Mouse (Mus musculus) midbrain, embryonic 16.5 days (tissue): ENCODE measurements around the gene Kat6b. TPM values are rescaled to one million over a fixed set of nuclear protein-coding genes. Genes with fewer than 3 reads are reported as not detected.
"Not testable (repeated sequence)": the region's sequence is repeated elsewhere in the genome, so short reads cannot be mapped to it uniquely, and the experiment has no call there.

Experiments used
- ATAC-seq: fragments of 200-750 bp; cut with Nextera tagmentation; 2 replicates; pipeline ENCODE4 v1.8.0; 2017; ENCODE audit warnings: moderate TSS enrichment
- H3K27ac ChIP-seq: fragments of 300-500 bp; sonication (generic); 2 replicates; pipeline ENCODE4 v1.5.1; 2014; ENCODE audit warnings: mild to moderate bottlenecking, low read length, mixed read lengths
- H3K27me3 ChIP-seq: fragments of 300-500 bp; sonication (generic); 2 replicates; pipeline ENCODE4 v1.6.1; 2014; ENCODE audit warnings: low read depth, low read length, mixed read lengths; ENCODE audit not compliant: control insufficient read depth, insufficient read depth
- H3K36me3 ChIP-seq: fragments of 300-500 bp; sonication (generic); 2 replicates; pipeline ENCODE4 v1.6.1; 2014; ENCODE audit warnings: mild to moderate bottlenecking, low read length, moderate library complexity, mixed read lengths; ENCODE audit not compliant: control insufficient read depth, insufficient read depth
- H3K4me1 ChIP-seq: fragments of 300-500 bp; sonication (generic); 2 replicates; pipeline ENCODE4 v1.6.1; 2014; ENCODE audit warnings: mild to moderate bottlenecking, low read length, mixed read lengths; ENCODE audit not compliant: control insufficient read depth, insufficient read depth
- H3K4me2 ChIP-seq: fragments of 300-500 bp; sonication (generic); 2 replicates; pipeline ENCODE4 v1.6.1; 2014; ENCODE audit warnings: mild to moderate bottlenecking, low read length, mixed read lengths
- H3K4me3 ChIP-seq: fragments of 300-500 bp; sonication (generic); 2 replicates; pipeline ENCODE4 v1.5.1; 2014; ENCODE audit warnings: low read depth, mild to moderate bottlenecking, low read length, moderate library complexity, mixed read lengths
- H3K9ac ChIP-seq: fragments of 300-500 bp; sonication (generic); 2 replicates; pipeline ENCODE4 v1.6.1; 2014; ENCODE audit warnings: low read depth, low read length, mixed read lengths
- H3K9me3 ChIP-seq: fragments of 300-500 bp; sonication (generic); replicated peaks from 2 replicates; pipeline ENCODE4 v1.6.1; 2014; ENCODE audit warnings: mild to moderate bottlenecking, low read length, mixed read lengths; ENCODE audit not compliant: control insufficient read depth, poor library complexity, severe bottlenecking
- WGBS: fragments of 180-500 bp; shearing (Covaris S2); extraction: QIAGEN DNeasy Blood & Tissue Kit; methylation state at CpG from one replicate; pipeline ENCODE4 v1.1.7; 2014; 5-methylcytosine and 5-hydroxymethylcytosine counted together
- polyA plus RNA-seq: library from polyadenylated mRNA; unstranded; fragments of >200 nt; fragmentation: Nextera tagmentation; extraction: Ambion mirVana; gene quantifications from 2 replicates; pipeline ENCODE4 v1.2.1, GENCODE M21; 2015

Gene Kat6b
- polyA plus RNA-seq, 1 experiment from 2014 or later = 17.2 TPM

GRCm38 (mm10) chr14:21474593-21475132, 6.6 kb upstream of the Kat6b start:
- not testable (repeated sequence) for H3K4me2 ChIP-seq, H3K27me3 ChIP-seq, H3K4me1 ChIP-seq, ATAC-seq, H3K9me3 ChIP-seq, H3K36me3 ChIP-seq, H3K27ac ChIP-seq, H3K9ac ChIP-seq, H3K4me3 ChIP-seq
- WGBS = 80% methylated on average over 4 of the region's 4 CpGs

- Histone ChIP-seq H3K27ac (no peak overlapping the region), H3K9ac (no peak overlapping the region), H3K4me3 (no peak overlapping the region), H3K4me1 (no peaks in the 10 kb centered on the region), H3K36me3 (no peaks in the 10 kb centered on the region), H3K4me2 (no peak overlapping the region), H3K9me3 (no peaks in the 10 kb centered on the region), H3K27me3 (no peaks in the 10 kb centered on the region)
- no peak for ATAC-seq
- 89% methylated on average over 2 of the region's 2 CpGs for WGBS
Observed at GRCm38 (mm10) chr14:21477181-21477580, 4.1 kb upstream of the Kat6b start.

GRCm38 (mm10) chr14:21479566-21479965, 1.7 kb upstream of the Kat6b start:
- no peak overlapping the region for H3K4me2 ChIP-seq
- no peaks in the 10 kb centered on the region for H3K9me3 ChIP-seq
- H3K36me3 ChIP-seq = no peaks in the 10 kb centered on the region
- no peak overlapping the region for H3K9ac ChIP-seq
- no peaks in the 10 kb centered on the region for H3K27me3 ChIP-seq
- WGBS = 95% methylated on average over 8 of the region's 8 CpGs
- ATAC-seq = no peak
- no peak overlapping the region for H3K27ac ChIP-seq
- H3K4me3 ChIP-seq = no peak overlapping the region
- no peaks in the 10 kb centered on the region for H3K4me1 ChIP-seq

- no peak overlapping the region for H3K9ac ChIP-seq
- H3K36me3 ChIP-seq = no peaks in the 10 kb centered on the region
- no peak overlapping the region for H3K4me2 ChIP-seq
- no peak for ATAC-seq
- 93% methylated on average over 5 of the region's 5 CpGs for WGBS
- no peaks in the 10 kb centered on the region for H3K27me3 ChIP-seq
- H3K4me1 ChIP-seq = no peaks in the 10 kb centered on the region
- no peaks in the 10 kb centered on the region for H3K9me3 ChIP-seq
- H3K27ac ChIP-seq = no peak overlapping the region
- no peak overlapping the region for H3K4me3 ChIP-seq
Observed at GRCm38 (mm10) chr14:21480191-21480590, 1.0 kb upstream of the Kat6b start.

GRCm38 (mm10) chr14:21484199-21484598, 3.0 kb downstream of the Kat6b start:
- H3K27me3 ChIP-seq = no peaks in the 10 kb centered on the region
- H3K4me2 ChIP-seq = no peak overlapping the region
- no peak overlapping the region for H3K27ac ChIP-seq
- WGBS = 64% methylated on average over 2 of the region's 2 CpGs
- H3K4me3 ChIP-seq = no peak overlapping the region
- ATAC-seq = no peak
- H3K4me1 ChIP-seq = no peaks in the 10 kb centered on the region
- no peaks in the 10 kb centered on the region for H3K9me3 ChIP-seq
- H3K36me3 ChIP-seq = no peaks in the 10 kb centered on the region
- no peak overlapping the region for H3K9ac ChIP-seq

- Histone ChIP-seq H3K27me3 (no peaks in the 10 kb centered on the region), H3K36me3 (no peaks in the 10 kb centered on the region), H3K9ac (no peak overlapping the region), H3K4me2 (no peak overlapping the region), H3K9me3 (no peaks in the 10 kb centered on the region), H3K4me1 (no peaks in the 10 kb centered on the region), H3K27ac (no peak overlapping the region), H3K4me3 (no peak overlapping the region)
- 96% methylated on average over 10 of the region's 10 CpGs for WGBS
- no peak for ATAC-seq
Observed at GRCm38 (mm10) chr14:21484693-21485092, 3.5 kb downstream of the Kat6b start.

- Histone ChIP-seq H3K9me3 (no peaks in the 10 kb centered on the region), H3K4me3 (no peak overlapping the region), H3K4me1 (no peaks in the 10 kb centered on the region), H3K36me3 (no peaks in the 10 kb centered on the region), H3K9ac (no peak overlapping the region), H3K4me2 (no peak overlapping the region), H3K27ac (no peak overlapping the region), H3K27me3 (no peaks in the 10 kb centered on the region)
- ATAC-seq = no peak
- WGBS = 91% methylated on average over 3 of the region's 3 CpGs
Observed at GRCm38 (mm10) chr14:21485961-21486520, 4.8 kb downstream of the Kat6b start.

GRCm38 (mm10) chr14:21487135-21487534, 5.9 kb downstream of the Kat6b start:
- 100% methylated on average over 2 of the region's 2 CpGs for WGBS
- H3K9ac ChIP-seq, H3K4me2 ChIP-seq, H3K4me3 ChIP-seq, ATAC-seq, H3K9me3 ChIP-seq, H3K4me1 ChIP-seq, H3K27ac ChIP-seq, H3K27me3 ChIP-seq, H3K36me3 ChIP-seq: not testable (repeated sequence)

- H3K36me3 ChIP-seq, H3K9me3 ChIP-seq, H3K9ac ChIP-seq, H3K27me3 ChIP-seq, H3K4me2 ChIP-seq, H3K4me1 ChIP-seq, ATAC-seq, H3K4me3 ChIP-seq: not testable (repeated sequence)
- WGBS = 59% methylated on average over 8 of the region's 9 CpGs
- 0 out of 2 replicates have a peak overlapping the region, but pooled peaks have one; percentile 19 for H3K27ac ChIP-seq
Observed at GRCm38 (mm10) chr14:21488426-21489115, 7.3 kb downstream of the Kat6b start.
